Mouse (Mus musculus) right cerebral cortex, adult 2 months (tissue): ENCODE data around the gene Lnx2.

Source experiments
- DNase-seq, 2 experiments: peaks; one replicate each; pipeline ENCODE4 v3.0.0; 2021 to 2022; ENCODE audit warnings: low spot score in 2 of 2

The Lnx2 gene

DNA sequence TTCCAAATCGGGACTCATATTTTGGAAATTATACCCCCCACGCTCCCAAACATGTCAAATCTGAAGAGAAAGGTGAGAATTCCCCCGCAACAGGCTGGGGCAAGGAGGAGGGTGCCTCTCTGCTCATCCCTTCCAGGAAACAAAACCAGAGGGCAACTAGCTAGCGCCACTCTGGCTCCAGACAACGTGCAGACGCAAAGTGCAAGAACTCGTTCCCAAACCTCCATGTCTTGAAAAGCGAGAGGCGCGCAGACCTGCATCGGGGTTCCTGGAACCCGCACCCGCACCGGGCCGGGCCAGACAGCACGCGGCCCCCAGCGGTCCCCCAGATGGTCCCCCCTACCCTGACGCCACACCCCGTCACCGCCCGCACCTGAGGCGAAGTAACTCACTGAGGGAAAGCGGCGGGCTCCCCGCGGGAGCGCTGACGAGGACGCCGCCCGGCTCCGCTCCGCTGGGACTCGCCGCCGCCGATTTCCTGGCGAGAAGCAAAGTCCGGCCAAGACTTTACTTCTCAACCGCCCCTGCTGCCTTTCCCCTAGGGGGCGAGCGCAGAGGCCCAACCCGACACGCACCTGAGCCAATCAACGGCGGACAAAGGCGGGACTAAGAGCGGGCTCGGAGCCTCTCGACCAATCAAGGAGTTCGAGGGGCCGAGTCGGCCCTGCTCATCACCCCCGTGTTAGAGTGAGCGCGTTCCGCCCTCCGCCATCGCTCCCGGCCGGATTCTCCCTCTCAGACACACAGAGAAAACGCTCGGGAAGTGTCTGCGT is at the start of gene Lnx2:
Lnx2 (minus strand) TSS at position 561 of the 773 bp plus-strand sequence.
- peak; percentile 98 to 99 for DNase-seq

DNA sequence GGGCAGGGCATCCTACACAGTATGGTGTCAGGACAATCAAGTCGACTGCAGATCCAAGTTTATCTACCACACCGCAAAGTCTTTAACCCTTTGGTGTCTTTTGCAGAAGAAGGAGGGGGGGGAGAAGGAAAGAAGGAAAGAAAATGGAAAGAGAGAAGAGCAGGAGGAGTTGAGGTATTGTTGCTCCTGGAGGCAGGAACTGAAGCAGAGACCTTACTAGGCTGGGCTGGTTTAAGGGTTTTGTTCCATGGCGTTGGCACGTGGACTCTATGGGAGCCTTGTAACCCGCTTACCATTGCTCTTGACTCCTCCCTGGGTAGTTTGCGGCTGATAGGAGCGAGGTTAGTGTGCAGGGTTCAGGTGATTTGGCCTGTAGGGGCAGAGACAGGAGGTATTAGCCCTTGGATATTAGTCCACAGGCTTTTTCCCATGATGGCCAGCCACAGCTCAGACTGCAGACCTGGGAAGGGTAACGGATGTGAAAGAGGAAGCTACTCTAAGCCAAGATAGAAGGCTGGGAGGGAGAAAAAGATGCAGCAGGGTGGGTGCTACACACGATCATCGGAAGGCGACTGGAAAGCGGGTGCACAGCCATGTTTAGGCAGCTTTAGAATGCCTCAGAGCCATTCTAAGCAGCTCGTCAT is 49.3 kb upstream of the Lnx2 start:
- no peak for DNase-seq

DNA sequence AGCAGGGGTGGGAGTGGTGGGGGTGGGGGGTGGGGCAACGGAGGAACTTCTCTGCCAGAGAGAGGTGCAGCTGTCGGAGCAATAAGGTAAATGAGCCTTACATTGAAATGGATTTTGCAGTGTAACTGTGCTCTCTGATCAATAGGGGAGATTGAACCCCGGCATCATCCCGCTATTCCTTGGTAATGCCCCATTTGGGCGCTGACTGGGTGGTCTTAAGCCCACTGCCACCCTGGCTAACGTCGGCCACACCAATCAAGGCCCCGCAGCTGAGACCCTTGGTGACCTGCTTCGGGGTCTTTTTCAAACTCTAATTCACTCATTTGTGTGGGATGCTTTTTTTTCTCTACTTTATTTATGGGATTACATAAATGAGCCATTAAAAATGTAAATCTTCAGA is 48.4 kb upstream of the Lnx2 start:
- DNase-seq = no peak

DNA sequence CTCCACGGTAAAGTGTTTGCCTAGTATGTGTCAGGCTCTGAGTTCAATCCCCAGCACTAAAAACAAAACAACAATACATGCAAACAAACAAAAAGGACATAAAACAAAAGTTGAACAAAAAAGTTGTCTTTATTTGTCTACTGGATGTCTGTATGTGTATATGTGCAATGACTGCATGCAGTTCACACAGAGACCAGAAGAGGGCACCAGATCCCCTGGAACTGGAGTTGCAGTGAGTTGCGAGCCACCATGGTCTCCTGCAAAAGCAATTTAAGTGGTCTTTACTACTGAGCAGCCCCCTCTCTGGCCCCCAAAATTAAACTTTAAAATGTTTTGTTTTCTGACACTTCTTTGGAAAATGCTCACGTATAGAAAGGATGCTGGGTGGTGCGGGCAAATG is 44.8 kb upstream of the Lnx2 start:
- DNase-seq = no peak

DNA sequence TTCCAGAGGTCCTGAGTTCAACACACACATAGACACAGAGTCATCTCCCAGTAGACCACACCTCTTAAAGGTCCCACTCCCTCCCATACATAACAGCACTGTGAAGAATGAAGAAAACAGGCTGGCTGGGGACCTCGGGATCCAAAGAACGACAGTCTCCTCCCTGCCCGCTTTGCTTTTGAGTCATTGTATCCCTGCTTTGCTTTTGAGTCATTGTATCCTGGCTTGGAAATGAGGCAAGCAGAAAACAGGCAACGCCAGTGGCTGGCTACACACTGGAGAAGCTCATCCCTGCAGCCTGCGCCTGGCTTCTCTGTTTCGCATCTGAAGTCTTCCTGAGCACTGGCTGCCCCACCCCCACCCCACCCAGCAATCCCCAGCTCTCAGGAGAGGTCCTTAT is 40.6 kb upstream of the Lnx2 start:
- no peak for DNase-seq

DNA sequence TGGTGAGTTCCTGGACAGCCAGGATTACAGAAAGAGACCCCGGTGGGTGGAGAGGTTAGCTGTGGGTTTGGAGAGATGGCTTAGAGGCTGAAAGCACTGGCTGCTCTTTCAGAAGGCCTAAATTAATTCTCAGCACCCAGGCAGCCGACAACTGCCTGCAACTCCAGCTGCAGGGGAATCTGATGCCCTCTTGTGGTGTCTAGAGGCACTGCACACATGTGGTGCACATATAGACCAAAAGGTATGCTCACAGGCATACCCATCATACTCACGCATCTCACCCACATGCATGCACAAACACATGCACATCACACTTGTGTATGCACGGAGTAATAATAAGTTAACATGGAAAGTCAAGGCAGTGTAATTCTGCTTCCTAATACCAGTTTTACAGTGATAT is 39.2 kb upstream of the Lnx2 start:
- DNase-seq = no peak

DNA sequence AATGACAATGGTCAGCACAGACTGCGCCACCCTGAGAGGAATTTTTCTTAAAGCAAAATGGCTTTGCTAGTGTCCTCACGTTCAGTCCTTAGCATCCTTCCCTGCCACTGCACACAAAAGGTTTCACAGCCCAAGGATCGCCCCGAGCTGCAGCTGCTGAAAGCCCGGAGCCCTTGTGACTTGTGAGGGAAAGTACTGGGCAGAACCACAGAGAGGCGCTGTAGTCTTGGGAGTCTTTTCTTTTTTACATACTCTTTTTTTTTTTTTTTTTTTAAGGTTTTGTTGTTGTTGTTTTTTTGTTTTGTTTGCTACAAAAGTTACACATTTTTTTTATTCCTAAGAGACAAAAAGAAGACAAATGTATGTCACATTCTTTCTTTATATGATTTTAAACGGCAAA is 38.4 kb upstream of the Lnx2 start:
- DNase-seq = no peak

DNA sequence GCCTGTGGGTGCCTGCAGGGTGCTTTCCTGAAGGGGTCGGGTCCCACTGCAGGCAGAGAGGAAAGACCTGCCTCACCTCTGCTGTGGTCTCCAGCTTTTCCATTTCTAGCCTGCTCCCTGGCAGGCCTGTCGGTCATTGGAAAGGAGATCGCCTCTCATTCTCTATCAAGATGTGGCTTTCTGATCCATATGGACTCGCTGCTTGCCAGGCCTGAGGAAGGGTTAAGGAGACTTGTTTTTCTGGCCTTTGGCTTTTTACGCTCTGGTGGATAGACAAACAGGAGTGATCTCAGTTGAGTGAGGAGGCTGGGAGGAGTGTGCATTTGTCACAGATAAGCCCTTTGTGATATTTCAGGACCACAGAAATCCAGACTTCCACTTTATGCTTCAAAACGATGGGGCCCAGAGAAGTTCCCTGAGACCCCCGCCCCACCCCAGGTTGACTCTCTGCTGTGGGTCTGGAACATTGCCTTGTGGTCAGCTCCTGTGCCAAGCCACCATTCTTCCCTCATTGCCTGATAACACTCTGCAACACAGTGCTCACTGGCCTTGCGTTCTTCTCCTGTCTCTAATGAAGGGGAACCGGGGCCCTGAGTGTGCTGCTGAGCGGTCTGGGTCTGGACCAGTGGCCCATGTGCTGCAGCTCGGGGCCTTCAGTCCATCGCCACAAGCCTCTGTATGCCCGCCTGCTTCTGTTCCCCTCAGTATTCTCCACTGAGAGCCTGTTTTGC is 32.6 kb upstream of the Lnx2 start:
- no peak for DNase-seq

DNA sequence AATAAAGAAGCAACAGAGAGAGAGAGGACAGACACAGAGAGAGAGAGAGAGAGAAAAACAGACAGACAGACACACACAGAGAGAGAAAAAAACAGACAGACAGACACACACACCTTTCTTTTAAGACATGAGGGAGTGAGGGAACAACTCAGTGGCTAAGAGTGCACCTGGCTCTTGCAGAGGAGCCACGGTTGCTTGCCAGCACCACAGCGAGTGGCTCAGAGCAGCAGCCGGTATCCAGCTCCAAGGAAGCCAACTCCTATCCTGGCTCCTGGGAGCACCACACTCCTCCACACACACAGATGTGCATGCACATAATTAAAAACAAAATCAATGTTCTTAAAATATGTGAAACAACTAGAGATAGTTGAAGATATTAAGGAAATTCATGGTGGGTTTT is 30.9 kb upstream of the Lnx2 start:
- no peak for DNase-seq

DNA sequence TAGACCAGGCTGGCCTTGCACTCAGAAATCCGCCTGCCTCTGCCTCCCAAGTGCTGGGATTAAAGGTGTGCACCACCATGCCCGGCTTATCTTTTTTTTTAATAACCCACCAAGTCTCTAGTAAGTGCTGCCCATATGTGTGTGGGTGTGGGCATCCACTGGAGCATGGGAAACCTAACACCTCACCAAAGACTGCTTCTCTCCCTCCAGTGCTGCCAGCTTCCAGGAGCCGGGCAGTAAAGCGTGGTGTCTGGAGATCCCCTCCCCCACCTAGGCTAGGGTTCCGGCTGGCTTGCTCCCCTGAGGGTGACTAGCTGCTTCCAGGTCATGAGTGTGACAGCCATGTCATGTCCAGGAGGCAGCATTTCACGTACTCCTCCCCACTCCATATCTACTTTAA is 25.9 kb upstream of the Lnx2 start:
- DNase-seq = no peak

DNA sequence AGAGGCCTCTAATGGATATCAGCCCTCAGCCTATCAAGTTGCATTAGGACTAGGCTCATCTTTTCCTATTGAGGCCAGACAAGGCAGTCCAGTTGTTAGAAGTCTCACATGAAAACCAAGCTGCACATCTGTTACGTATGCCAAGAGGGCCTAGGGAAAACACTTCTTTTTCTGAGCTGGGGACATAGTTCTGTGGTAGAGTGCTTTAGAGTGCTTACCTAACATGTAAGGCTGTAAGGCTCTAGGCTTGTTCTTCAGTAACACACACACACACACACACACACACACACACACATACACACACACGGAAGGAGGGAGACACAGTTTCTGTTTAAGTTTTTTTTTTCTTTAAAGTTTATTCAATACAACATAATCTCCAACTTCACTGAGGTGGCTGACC is 23.8 kb upstream of the Lnx2 start:
- no peak for DNase-seq

DNA sequence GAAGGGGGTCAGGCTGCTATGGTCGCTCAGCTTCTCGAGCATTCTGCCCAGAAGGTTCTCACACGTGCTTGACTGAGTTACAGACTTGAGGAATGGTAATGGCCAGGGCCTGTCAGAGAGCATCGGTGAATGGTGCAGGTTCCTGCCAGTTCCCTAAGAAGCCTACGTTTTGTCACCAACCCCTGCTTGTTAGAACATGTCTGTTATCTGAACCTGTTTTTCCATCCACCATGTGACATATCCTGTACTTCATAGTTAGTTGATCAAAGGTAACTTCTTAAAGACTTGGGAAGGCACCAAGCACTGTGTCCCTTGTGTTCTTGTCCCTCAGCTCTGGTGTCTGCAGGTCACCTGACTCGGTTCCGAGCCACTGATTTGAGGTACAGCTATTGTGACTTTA is 22.3 kb upstream of the Lnx2 start:
- DNase-seq = no peak

DNA sequence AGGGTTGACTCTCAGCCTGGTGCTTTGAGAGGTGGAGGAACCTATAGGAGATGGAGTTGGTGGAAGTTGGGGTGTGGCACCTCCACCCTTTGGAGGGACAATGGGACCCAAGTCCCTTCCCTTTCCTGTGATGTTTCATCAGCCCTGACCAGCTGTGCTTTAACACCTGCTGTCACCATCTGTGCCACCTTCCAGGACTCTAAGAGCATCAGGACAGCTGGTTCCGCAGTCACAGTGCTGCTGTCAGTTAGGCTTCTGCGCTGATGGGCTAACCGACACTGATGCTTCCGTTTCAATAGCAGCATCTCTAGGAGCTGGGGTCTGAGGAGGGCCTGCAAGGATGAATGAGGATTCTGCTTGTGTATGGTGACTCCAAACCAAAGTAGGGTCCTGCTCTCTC is 20.2 kb upstream of the Lnx2 start:
- no peak for DNase-seq

DNA sequence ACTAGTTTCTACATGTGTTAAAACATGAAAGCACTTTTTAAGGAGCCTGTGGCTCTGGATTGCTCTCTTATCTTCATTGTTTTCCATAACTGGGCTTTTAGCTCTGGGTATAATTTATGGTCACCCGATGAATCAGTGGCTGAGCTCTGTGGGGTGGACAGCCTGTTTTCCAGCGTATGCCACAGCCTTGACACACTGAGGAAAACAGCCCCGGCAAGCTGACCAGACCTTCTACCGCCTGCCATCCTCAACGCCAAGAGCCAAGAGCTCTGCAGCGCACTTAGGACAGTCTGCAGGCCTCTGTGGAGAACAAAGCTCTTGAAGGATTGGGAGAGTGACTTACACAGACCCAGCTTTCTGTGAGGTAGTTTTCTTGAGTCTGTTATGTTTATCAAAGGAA is 17.9 kb upstream of the Lnx2 start:
- DNase-seq = no peak

DNA sequence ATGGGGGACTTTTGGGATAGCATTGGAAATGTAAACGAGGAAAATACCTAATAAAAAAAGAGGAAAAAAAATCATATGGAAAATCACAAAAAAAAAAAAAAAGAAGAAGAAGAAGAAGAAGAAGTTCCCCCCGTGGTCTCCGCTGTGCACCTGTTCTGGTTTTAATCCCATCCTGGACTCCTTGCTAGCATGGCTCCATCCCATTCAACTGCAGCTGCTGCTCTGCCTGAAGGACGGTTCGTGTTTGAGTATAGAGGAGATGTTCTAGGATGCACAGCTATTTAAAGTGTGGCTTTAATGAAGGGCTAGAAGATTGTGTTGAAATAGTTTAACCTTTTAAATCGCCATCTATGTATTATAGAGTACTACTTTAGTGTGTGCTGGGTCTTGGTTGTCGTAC is 16.1 kb upstream of the Lnx2 start:
- DNase-seq = no peak

DNA sequence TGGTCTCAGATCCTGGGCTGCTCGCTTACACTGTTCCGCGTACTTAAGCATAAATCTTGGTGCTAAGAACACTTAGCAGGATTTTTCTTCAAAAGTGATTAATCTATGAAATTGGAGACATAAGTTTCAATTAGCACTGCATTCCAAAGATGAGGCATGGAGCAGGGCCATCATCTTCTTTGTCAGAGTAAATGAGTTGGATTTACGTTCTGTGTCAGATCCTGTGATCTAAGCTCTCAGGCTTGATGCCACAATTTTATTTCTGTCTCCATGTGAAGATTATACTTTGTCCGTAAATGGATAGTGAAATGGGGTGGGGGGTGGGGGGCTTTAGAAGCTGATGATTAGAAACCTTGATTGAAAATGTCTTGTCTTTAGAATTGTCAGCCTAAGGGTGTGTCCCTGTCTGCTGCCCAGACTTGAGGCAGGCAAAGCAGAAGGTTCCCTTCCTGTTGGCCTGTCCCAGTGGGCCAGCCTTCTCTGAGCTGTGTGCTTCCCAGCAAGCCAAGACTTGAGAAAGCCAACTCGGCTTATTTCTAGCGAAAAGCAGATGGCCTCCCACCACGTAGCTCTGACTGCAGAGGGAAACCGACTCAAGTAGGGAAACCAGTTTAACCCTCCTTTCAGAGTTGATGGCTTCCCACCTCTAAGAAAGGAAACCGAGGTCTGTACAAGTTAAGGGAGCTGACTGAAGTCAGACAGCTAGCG is 14.0 kb upstream of the Lnx2 start:
- peak in 1 of 2 experiments; percentile 21 for DNase-seq

DNA sequence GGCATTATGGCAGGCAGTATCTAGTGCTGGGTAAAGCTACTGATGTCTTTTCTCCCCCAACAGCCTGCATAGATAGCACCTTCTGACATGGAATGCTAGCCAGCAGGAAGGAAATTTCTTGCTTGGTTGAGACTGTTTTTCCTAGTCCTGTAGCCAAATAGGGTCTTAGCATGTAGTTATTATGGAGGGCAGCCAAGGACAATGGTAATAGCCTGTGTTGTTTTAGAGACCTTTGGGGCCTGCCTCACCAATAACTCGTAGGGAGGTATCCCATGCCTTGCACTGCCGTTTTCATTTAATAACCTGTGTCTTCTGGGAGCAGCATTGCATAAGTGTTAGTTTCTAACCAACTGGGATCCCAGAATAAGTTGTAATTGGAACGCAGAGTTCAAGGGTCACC is 13.4 kb upstream of the Lnx2 start:
- DNase-seq = no peak

DNA sequence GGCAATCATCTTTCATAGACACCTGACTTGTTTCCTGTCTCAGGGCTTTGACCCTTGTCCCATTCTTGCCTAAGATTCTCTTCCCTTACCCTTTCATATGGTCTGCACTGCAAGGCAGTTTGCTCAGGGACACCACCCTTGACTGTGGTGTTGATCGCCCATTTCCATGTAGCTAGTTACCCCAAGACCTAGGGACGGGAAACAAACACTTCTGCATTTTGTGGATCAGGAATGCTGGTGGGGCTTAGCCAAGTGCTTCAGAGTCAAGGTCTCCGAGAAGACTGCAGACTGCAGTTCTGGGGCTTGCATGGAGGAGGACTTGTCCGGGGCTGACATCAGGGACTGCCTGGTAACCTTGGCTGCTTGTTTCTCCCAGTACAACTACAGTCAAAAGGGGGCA is 10.4 kb upstream of the Lnx2 start:
- DNase-seq = no peak

DNA sequence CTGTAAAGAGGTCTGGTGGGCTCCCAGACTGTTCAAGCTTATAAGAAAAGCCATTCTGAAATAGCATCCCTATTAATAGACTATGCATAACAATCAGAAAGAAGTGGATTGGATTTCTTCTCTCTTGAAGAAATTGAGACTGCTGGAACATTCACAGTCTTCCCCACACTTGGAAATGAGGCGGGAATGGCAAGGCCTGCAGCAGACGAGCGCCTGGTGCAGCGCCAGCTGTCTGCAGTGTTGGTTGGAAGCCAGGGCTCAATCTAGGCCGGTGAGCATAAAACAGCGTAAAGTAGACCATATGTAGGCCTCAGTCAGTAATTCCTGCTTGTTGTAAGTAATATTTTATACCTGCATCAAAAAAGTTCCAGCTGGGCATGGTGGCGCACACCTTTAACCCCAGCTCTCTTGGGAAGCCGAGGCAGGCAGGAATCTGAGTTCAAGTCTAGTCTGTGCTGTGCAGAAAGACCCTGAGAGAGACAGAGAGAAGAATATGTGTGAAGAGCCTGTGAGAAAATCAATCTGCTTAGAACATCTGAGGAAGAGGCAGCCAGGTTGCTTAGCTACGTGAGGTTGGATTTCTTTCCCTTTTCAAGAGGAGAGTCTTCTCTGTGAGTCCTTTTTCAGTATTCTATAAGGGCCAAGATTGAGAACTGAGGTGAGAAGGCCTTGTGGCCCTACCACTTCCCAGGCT is 9.0 kb upstream of the Lnx2 start:
- peak; percentile 72 to 79 for DNase-seq

DNA sequence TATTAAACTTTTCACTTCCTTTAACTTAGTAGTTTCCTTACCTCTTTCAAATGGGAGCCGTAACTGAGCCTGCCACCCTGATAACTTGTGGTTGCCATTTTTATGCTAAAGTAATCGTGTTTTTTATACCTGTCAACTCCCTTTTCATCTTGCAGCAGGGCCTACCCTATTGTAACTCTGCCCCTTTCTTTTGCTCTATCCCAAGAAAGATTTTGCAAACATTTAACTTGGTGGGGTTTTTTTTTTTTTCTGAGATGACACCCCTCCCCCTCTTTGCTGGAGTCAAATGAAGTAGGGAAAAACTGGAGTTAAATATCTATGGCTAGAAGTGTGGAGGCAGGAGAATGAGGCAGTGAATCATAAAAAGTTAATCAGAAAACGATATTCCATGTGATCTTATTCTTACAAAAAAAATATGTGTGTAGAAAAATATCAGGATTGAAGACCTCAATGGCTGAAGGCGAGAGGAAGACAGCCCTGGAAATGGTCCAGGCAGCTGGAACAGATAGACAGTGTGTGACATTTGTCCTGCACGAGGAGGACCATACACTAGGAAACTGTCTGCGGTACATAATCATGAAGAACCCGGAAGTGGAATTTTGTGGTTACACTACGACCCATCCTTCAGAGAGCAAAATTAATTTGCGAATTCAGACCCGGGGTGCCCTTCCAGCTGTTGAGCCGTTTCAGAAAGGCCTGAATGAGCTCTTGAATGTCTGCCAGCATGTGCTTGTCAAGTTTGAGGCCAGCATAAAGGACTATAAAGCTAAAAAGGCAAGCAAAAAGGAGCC is 1.9 kb upstream of the Lnx2 start:
- DNase-seq = no peak
